Mouse (Mus musculus) midbrain, embryonic 12.5 days (tissue): ENCODE data around the gene Lysmd4. TPM values are rescaled to one million over a fixed set of nuclear protein-coding genes. Genes with fewer than 3 reads are reported as not detected.

Experiments used
- ATAC-seq: fragments of 200-750 bp; cut with Nextera tagmentation; 2 replicates; pipeline ENCODE4 v1.8.0; 2017; ENCODE audit warnings: low read depth, moderate TSS enrichment, moderate library complexity; ENCODE audit not compliant: low FRiP score
- H3K27ac ChIP-seq: fragments of 300-500 bp; sonication (generic); replicated peaks from 2 replicates; pipeline ENCODE4 v1.5.1; 2016; ENCODE audit warnings: mild to moderate bottlenecking
- H3K27me3 ChIP-seq: fragments of 300-500 bp; sonication (generic); 2 replicates; pipeline ENCODE4 v1.6.1; 2016; ENCODE audit warnings: mild to moderate bottlenecking
- H3K36me3 ChIP-seq: fragments of 300-500 bp; sonication (generic); 2 replicates; pipeline ENCODE4 v1.6.1; 2016
- H3K4me1 ChIP-seq: fragments of 300-500 bp; sonication (generic); 2 replicates; pipeline ENCODE4 v1.6.1; 2016
- H3K4me2 ChIP-seq: fragments of 300-500 bp; sonication (generic); replicated peaks from 2 replicates; pipeline ENCODE4 v1.6.1; 2016; ENCODE audit warnings: mild to moderate bottlenecking, moderate library complexity
- H3K4me3 ChIP-seq: fragments of 300-500 bp; sonication (generic); 2 replicates; pipeline ENCODE4 v1.5.1; 2016; ENCODE audit warnings: mild to moderate bottlenecking
- H3K9ac ChIP-seq: fragments of 300-500 bp; sonication (generic); replicated peaks from 2 replicates; pipeline ENCODE4 v1.6.1; 2016; ENCODE audit warnings: mild to moderate bottlenecking, moderate library complexity
- H3K9me3 ChIP-seq: fragments of 300-500 bp; sonication (generic); 2 replicates; pipeline ENCODE4 v1.6.1; 2016; ENCODE audit warnings: mild to moderate bottlenecking
- WGBS: fragments of 180-500 bp; shearing (Covaris S2); methylation state at CpG from one replicate; pipeline ENCODE4 v1.1.7; 2016; 5-methylcytosine and 5-hydroxymethylcytosine counted together
- polyA plus RNA-seq: library from polyadenylated mRNA; unstranded; fragments of >200 nt; fragmentation: Nextera tagmentation; extraction: Ambion mirVana; gene quantifications from 2 replicates; pipeline ENCODE4 v1.2.1, GENCODE M21; 2016

The Lysmd4 gene
- polyA plus RNA-seq, 1 experiment from 2014 or later: 19.8 TPM

DNA sequence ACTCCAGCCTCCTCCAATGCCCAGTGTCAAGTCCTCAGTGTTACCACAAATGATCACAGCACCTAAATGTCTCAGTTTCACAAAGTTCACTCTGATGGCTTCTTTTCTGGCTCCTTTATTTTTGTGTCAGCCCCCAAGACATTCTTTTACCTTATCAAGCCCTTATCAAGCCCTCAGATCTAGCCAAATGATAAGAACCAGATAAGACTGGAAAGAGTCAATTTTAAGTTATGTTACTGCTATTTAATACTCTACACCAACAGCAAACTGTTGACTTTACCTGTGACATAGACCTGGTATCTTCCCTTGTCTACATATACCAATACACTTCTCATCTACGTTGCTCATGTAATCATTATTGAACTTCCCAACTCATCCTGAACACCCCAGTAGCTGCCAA lies 74.1 kb downstream of the Lysmd4 start:
- no peak for ATAC-seq
- Histone ChIP-seq H3K36me3 (no peaks in the 10 kb centered on the region), H3K27ac (no peak overlapping the region), H3K4me1 (no peaks in the 10 kb centered on the region), H3K9me3 (no peaks in the 10 kb centered on the region), H3K27me3 (no peaks in the 10 kb centered on the region), H3K4me3 (no peak overlapping the region), H3K9ac (no peak overlapping the region), H3K4me2 (no peak overlapping the region)
- 89% methylated on average over 1 of the region's 1 CpGs for WGBS

DNA sequence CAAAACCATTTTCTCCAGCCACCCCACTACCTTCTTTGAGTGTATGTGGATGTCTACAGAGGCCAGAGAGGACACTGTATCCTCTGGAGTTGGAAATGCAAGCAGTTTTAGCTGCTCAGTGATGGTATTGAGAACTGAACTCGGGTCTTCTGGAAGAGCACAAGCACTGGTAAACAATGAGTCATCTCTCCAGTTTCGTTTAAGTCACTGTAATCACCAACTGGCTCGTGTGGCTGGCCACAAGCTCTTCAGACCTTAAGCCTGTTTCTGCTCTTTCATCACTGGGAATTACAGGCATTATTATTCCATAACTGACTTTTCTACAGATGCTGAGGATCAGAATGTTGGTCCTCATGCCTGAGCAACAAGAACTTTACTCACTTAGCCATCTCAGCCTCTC lies 82.6 kb downstream of the Lysmd4 start:
- no peaks in the 10 kb centered on the region for H3K27me3 ChIP-seq
- H3K4me1 ChIP-seq: no peaks in the 10 kb centered on the region
- no peak overlapping the region for H3K9ac ChIP-seq
- H3K4me2 ChIP-seq: no peak overlapping the region
- no peak overlapping the region for H3K27ac ChIP-seq
- no peak for ATAC-seq
- H3K36me3 ChIP-seq: no peaks in the 10 kb centered on the region
- WGBS: 91% methylated on average over 3 of the region's 3 CpGs
- H3K4me3 ChIP-seq: no peak overlapping the region
- H3K9me3 ChIP-seq: no peaks in the 10 kb centered on the region

DNA sequence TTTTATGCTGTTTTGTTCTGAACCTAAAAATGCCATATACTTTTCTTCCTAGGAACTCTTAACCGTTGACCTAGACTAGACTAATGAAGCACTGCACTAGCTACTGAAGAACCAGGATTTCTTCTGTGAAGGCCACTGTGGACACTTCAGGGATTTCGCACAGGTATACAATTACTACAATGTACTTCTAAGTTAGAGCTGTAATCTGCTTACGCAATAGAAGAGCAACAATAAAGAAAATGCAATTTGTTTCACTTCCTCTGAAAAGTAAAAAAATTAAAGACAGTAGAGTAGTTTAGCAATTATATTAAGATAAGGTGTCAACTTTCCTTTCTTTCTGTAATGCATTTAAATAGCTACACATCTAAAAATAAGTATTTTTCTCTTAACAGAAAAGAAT lies 84.7 kb downstream of the Lysmd4 start:
- Histone ChIP-seq H3K4me1 (no peaks in the 10 kb centered on the region), H3K9ac (no peak overlapping the region)
- WGBS: 96% methylated on average over 3 of the region's 3 CpGs

DNA sequence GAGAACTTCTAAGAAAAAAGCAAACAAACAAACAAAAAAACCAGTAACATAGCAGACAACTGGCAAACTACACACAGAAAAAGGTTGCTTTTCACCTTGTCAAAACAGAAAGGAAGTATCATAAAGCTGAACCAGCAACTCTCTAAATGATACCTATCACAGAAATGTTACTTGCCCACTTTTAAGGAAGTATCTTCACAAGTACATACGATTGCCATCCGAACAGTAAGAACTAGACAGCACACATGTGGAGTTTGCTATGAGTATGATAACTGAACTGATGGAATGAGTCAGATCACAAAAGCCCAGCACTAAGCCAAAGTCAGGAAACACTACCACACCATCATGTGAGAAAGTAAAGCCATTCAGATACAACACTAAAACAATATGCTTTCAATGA lies 85.8 kb downstream of the Lysmd4 start:
- Histone ChIP-seq H3K4me1 (no peaks in the 10 kb centered on the region), H3K9me3 (no peaks in the 10 kb centered on the region), H3K27ac (no peak overlapping the region), H3K9ac (no peak overlapping the region), H3K27me3 (no peaks in the 10 kb centered on the region), H3K36me3 (no peaks in the 10 kb centered on the region), H3K4me3 (no peak overlapping the region), H3K4me2 (no peak overlapping the region)
- ATAC-seq: no peak
- 100% methylated on average over 2 of the region's 2 CpGs for WGBS

More for the DNA sequence above, 84.7 kb downstream of the Lysmd4 start:
- Histone ChIP-seq H3K36me3 (no peaks in the 10 kb centered on the region), H3K27me3 (no peaks in the 10 kb centered on the region), H3K4me2 (no peak overlapping the region), H3K27ac (no peak overlapping the region), H3K9me3 (no peaks in the 10 kb centered on the region), H3K4me3 (no peak overlapping the region)
- ATAC-seq: no peak

DNA sequence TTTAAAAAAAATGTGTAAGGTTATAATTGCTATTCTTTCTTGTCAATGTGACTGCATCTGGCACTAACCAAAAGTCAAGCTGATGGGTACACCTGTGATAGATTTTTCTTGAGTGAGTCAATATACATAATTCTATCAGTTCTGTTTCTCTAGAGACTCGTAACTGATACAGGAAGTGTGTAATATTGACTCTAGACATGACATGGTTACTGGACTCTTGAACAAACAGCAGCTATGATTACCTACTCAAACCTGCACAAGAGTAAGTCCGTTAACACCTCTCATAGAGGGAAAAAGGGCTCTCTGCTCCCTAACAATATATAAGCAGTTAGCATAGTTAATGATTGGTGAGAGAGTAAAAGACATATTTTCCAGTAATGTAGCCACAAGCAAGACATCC lies 87.8 kb downstream of the Lysmd4 start:
- no peak overlapping the region for H3K4me2 ChIP-seq
- H3K9me3 ChIP-seq: no peaks in the 10 kb centered on the region
- no peak overlapping the region for H3K9ac ChIP-seq
- ATAC-seq: no peak
- WGBS: 88% methylated on average over 2 of the region's 2 CpGs
- 0 out of 2 replicates have a peak, but pooled peaks cover 9% of the 10 kb centered on the region for H3K36me3 ChIP-seq
- H3K27ac ChIP-seq: no peak overlapping the region
- H3K27me3 ChIP-seq: no peaks in the 10 kb centered on the region
- H3K4me3 ChIP-seq: no peak overlapping the region
- no peaks in the 10 kb centered on the region for H3K4me1 ChIP-seq

DNA sequence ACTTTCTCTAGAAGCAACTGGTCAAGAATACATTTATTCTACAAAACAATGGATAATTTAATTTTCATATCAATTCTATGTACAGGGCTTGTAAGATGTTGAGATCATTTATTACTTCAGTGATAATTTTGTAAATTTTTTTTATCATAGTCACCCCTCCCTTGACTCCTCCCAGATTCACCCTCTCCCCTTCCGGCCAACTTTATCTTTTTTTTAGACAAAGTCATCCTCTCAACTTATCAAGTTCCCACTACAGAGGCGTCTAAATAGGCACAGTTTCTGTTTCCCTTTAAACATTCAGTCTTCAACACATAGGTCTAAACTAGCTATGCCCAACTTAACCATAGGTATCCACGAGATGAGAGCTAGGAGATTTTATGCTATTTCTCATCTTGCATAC lies 90.9 kb downstream of the Lysmd4 start:
- ATAC-seq: no peak
- 90% methylated on average over 3 of the region's 3 CpGs for WGBS
- no peak overlapping the region for H3K4me2 ChIP-seq
- no peaks in the 10 kb centered on the region for H3K27me3 ChIP-seq
- no peak overlapping the region for H3K27ac ChIP-seq
- H3K9ac ChIP-seq: no peak overlapping the region
- 0 out of 2 replicates have a peak, but pooled peaks cover 9% of the 10 kb centered on the region for H3K36me3 ChIP-seq
- H3K4me1 ChIP-seq: no peaks in the 10 kb centered on the region
- no peak overlapping the region for H3K4me3 ChIP-seq
- H3K9me3 ChIP-seq: no peaks in the 10 kb centered on the region

DNA sequence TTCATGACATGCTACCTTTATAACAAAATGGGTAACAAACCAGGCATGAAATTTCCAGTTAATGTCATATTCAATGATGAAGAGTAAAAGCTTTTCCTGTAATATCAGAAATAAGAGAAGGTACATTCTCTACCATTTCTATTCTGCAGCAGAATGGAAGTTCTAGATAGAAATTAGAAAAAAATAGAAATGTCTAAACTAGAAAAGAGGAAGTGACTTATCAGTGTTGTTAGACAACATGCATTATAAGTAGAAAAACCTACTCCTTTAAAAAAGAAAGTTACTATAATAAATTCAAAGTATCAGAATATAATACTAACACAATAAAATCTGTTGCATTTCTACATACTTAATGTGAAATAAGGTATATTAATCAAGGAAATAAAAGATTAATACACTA lies 96.4 kb downstream of the Lysmd4 start:
- H3K27ac ChIP-seq: no peak overlapping the region
- no peak overlapping the region for H3K4me3 ChIP-seq
- no peak overlapping the region for H3K9ac ChIP-seq
- no peaks in the 10 kb centered on the region for H3K9me3 ChIP-seq
- H3K4me2 ChIP-seq: no peak overlapping the region
- no peaks in the 10 kb centered on the region for H3K4me1 ChIP-seq
- ATAC-seq: no peak
- no peaks in the 10 kb centered on the region for H3K27me3 ChIP-seq
- 0 out of 2 replicates have a peak, but pooled peaks cover 4% of the 10 kb centered on the region for H3K36me3 ChIP-seq

DNA sequence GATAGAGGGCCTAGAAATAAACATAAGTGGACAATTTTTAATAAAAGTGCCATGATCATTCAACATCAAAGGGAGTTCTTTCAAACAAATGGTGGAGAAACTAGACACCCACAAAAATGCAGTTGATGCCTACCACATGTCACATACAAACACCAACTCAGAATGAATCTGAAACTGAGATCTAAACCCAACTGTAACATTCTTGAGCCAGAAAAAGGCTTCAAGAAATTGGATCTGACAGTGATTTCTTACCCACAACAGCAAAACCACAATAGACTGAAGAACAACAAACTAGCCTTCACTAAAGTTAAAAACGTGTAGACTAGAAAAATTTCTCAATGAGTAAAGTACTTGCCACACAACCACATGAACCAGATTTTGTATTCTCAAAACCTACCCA lies 98.0 kb downstream of the Lysmd4 start:
- WGBS: 83% methylated on average over 1 of the region's 1 CpGs
- Histone ChIP-seq H3K4me1 (no peaks in the 10 kb centered on the region), H3K9me3 (no peaks in the 10 kb centered on the region), H3K4me3 (no peak overlapping the region), H3K9ac (no peak overlapping the region), H3K36me3 (no peaks in the 10 kb centered on the region), H3K4me2 (no peak overlapping the region), H3K27me3 (no peaks in the 10 kb centered on the region), H3K27ac (no peak overlapping the region)
- ATAC-seq: no peak

DNA sequence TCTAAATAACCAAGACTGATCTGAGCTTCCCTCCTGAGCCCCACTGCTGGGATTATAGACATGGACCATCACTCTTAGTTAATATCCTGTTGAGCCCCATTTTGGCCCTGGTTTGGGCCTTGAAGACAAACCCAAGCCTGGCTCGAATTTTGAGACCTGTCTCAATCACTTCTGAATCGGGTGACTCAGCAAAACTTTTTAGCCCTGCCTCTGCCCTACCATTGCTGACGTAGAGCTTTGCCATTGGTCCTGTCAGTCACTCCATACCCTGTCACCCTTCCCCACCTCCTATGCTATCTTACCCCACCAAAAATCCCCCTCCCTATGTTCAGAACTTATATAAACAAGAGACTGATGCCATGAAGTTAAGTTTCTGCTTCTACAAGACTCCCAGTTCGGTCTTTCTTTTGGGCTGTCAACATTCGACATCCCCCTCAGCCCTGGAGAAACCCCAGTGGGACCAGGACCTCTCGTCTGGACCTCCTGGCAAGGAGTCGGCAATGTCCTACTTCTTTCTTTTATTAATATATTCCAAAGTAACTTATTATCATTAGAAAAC lies 119.8 kb downstream of the Lysmd4 start:
- Histone ChIP-seq H3K36me3 (peaks cover 2% of the 10 kb centered on the region; the same call in 1 of the 2 replicates), H3K27me3 (no peaks in the 10 kb centered on the region), H3K4me2 (no peak overlapping the region), H3K4me3 (no peak overlapping the region), H3K27ac (no peak overlapping the region), H3K9me3 (0 out of 2 replicates have a peak, but pooled peaks cover 5% of the 10 kb centered on the region), H3K9ac (no peak overlapping the region), H3K4me1 (no peaks in the 10 kb centered on the region)
- WGBS: 88% methylated on average over 7 of the region's 7 CpGs
- ATAC-seq: no peak

DNA sequence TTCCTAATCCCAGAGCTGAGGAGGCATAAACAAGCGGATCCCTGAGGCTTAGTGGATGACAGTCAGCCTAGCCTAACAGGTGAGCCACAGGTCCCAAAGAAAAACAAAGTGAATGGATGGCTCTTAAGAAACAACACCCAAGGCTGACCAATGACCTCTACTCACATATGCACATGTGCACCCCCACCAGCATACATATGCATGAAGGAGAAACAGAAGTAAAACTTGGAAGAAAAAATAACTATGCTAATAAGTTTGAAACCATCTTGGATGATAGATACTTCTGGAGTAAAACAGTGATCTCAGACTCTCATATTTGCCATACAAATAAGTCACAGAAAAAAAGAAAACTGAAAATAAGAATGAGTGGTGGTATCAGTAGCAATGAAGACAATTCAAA lies 122.1 kb downstream of the Lysmd4 start:
- Histone ChIP-seq H3K4me2 (no peak overlapping the region), H3K9me3 (no peaks in the 10 kb centered on the region), H3K4me3 (no peak overlapping the region), H3K27ac (no peak overlapping the region), H3K9ac (no peak overlapping the region), H3K36me3 (peaks cover 2% of the 10 kb centered on the region; the same call in 1 of the 2 replicates), H3K4me1 (no peaks in the 10 kb centered on the region), H3K27me3 (no peaks in the 10 kb centered on the region)
- ATAC-seq: no peak
- WGBS: 65% methylated on average over 1 of the region's 1 CpGs

DNA sequence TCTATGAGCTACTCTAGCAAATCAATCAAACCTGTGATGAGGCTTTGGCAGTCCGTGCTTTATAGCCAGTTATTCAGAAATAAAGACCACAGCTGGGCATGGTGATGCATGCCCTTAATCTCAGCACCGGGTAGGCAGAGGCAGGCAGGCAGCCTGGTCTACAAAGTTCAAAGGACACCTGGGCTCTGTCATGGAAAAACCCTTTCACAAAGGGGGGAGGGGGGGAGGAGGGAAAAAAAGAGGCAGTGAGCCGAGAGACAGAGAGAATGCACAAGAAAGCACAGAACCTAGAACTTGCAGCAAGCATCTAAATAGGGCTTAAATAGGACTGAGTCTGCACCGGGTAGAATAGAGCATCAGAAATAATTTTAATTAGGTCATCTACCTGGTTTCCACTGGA lies 130.6 kb downstream of the Lysmd4 start:
- Histone ChIP-seq H3K4me2 (no peak overlapping the region), H3K9ac (no peak overlapping the region), H3K9me3 (peaks cover 7% of the 10 kb centered on the region; the same call in 1 of the 2 replicates), H3K4me1 (no peaks in the 10 kb centered on the region), H3K27me3 (no peaks in the 10 kb centered on the region), H3K4me3 (no peak overlapping the region), H3K36me3 (0 out of 2 replicates have a peak, but pooled peaks cover 5% of the 10 kb centered on the region), H3K27ac (no peak overlapping the region)
- 81% methylated on average over 4 of the region's 4 CpGs for WGBS
- ATAC-seq: no peak

DNA sequence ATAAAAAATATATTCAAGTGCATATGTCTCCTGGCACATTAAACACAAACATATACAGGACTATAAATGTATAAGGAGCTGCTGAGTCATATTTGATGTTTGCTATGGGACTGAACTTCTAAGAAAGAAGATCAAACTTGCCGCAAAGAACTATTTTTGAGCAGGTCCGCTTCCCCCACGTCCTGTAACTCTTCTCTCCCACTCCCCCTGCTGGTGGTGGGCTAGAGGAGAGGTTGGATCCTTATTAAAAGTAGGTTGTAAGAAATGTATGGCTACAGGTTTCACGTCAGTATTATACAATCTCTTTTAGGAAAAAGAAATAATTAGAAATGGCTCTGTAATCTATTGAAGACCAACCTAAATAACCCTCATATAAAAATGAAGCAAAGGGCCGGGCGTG lies 131.3 kb downstream of the Lysmd4 start:
- 88% methylated on average over 6 of the region's 6 CpGs for WGBS
- H3K4me3 ChIP-seq: no peak overlapping the region
- no peaks in the 10 kb centered on the region for H3K27me3 ChIP-seq
- no peak for ATAC-seq
- no peaks in the 10 kb centered on the region for H3K4me1 ChIP-seq
- H3K9ac ChIP-seq: no peak overlapping the region
- H3K9me3 ChIP-seq: peaks cover 7% of the 10 kb centered on the region; the same call in 1 of the 2 replicates
- H3K27ac ChIP-seq: no peak overlapping the region
- 0 out of 2 replicates have a peak, but pooled peaks cover 5% of the 10 kb centered on the region for H3K36me3 ChIP-seq
- no peak overlapping the region for H3K4me2 ChIP-seq

DNA sequence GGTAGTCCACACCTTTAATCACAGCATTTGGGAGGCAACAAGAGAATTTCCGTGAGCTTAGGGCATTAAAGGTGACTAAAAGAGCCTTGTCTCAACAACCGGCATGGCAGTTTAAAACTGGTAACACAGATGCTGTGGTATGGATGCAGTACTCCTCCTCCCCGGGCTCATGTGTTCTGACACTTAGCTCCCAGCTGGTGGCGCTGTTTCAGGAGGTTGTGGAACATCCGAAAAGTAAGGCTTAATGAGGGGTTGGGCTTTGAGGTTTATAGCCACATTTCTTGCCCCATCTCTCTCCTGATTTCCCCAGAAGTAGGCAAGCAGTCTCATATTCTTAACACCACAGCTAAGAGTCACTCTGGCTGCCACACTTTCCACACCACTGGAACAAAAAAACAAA lies 133.5 kb downstream of the Lysmd4 start:
- no peak overlapping the region for H3K4me2 ChIP-seq
- H3K4me1 ChIP-seq: no peaks in the 10 kb centered on the region
- no peak overlapping the region for H3K27ac ChIP-seq
- no peaks in the 10 kb centered on the region for H3K27me3 ChIP-seq
- peaks cover 7% of the 10 kb centered on the region; the same call in 1 of the 2 replicates for H3K9me3 ChIP-seq
- H3K36me3 ChIP-seq: 0 out of 2 replicates have a peak, but pooled peaks cover 5% of the 10 kb centered on the region
- no peak overlapping the region for H3K9ac ChIP-seq
- H3K4me3 ChIP-seq: no peak overlapping the region
- no peak for ATAC-seq
- 96% methylated on average over 5 of the region's 5 CpGs for WGBS
